Mouse (Mus musculus): ENCODE measurements around the gene Rufy3. TPM values are rescaled to one million over a fixed set of nuclear protein-coding genes. Genes with fewer than 3 reads are reported as not detected.

Rufy3 gene
- total RNA-seq, 1 experiment: 10.8 TPM

DNA sequence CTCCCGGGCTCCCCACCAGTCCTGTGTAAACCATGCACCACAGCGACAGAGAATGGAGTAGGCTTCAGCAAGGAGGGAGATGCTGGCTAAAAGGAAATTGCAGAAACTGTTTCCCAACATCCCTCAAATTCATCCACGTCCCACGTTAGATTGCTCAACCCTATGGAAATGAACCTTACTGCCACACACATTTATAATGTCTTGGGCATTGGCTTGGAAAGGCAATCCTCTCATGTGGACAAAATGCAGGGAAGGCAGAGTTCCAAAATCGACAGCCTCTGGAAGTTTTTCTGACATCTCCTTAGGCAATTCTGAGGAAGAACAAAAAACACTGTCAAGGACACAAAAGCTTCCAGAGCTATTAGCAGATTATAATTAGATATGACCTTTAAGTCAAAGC lies 99.0 kb downstream of the Rufy3 start:
- TF ChIP-seq ZC3H11A (IDR thresholded peaks at IDR 0.05; ENCODE audit: borderline replicate concordance, low read depth, low read length): no peak
- TF ChIP-seq CHD2 (IDR thresholded peaks at IDR 0.05; ENCODE audit: low read depth, low read length): no peak
- TF ChIP-seq ZNF384 (IDR thresholded peaks at IDR 0.05; ENCODE audit: low read depth, low read length): no peak
- TF ChIP-seq MAFK (IDR thresholded peaks at IDR 0.05; ENCODE audit: insufficient read depth, low read depth, low read length): no peak
- no peak for TF ChIP-seq HCFC1 (IDR thresholded peaks at IDR 0.05; ENCODE audit: borderline replicate concordance, insufficient read depth, low read length)
- H3K9me3 ChIP-seq (ENCODE audit: control insufficient read depth, insufficient read depth, low read depth, low read length): no peaks in the 10 kb centered on the region
- H3K4me3 ChIP-seq (ENCODE audit: insufficient read depth in 1 of 2, low read depth in 1 of 2, low read length in 2 of 2, poor library complexity in 1 of 2, severe bottlenecking in 1 of 2): no peak overlapping the region
- H3K9ac ChIP-seq (ENCODE audit: insufficient read depth, low read depth, low read length, poor library complexity, severe bottlenecking): no peak overlapping the region
- no peak overlapping the region for H3K27ac ChIP-seq (ENCODE audit: insufficient read depth, low read depth, low read length, poor library complexity, severe bottlenecking)
- no peak for DNase-seq (ENCODE audit: low read depth, low spot score)
- H3K4me1 ChIP-seq (ENCODE audit: control insufficient read depth in 2 of 2, insufficient read depth in 2 of 2, low read length in 2 of 2, poor library complexity in 1 of 2): no peaks in the 10 kb centered on the region
- in situ Hi-C loops (cut with MboI; ENCODE audit: low sequenced_read_pairs in 2 of 2, unreplicated experiment in 2 of 2): no loop called here
- peaks cover 32% of the 10 kb centered on the region for H3K36me3 ChIP-seq (ENCODE audit: control insufficient read depth, insufficient read depth, low read length, poor library complexity, severe bottlenecking)

GRCm38 (mm10) chr5:88674703-88675442 lies 110.0 kb downstream of the Rufy3 start:
- no peaks in the 10 kb centered on the region for H3K9me3 ChIP-seq (ENCODE audit: control insufficient read depth, insufficient read depth, low read depth, low read length)
- H3K27ac ChIP-seq (ENCODE audit: insufficient read depth, low read depth, low read length, poor library complexity, severe bottlenecking): no peak overlapping the region
- no peak for DNase-seq (ENCODE audit: low read depth, low spot score)
- in situ Hi-C loops (cut with MboI; ENCODE audit: low sequenced_read_pairs in 2 of 2, unreplicated experiment in 2 of 2): no loop called here
- H3K9ac ChIP-seq (ENCODE audit: insufficient read depth, low read depth, low read length, poor library complexity, severe bottlenecking): peak overlapping the region; percentile 94
- H3K4me3 ChIP-seq (ENCODE audit: insufficient read depth in 1 of 2, low read depth in 1 of 2, low read length in 2 of 2, poor library complexity in 1 of 2, severe bottlenecking in 1 of 2): peak overlapping the region; percentile 95 to 98
- H3K36me3 ChIP-seq (ENCODE audit: control insufficient read depth, insufficient read depth, low read length, poor library complexity, severe bottlenecking): peaks cover 9% of the 10 kb centered on the region
- no peak for TF ChIP-seq MAFK (IDR thresholded peaks at IDR 0.05; ENCODE audit: insufficient read depth, low read depth, low read length)
- TF ChIP-seq HCFC1 (IDR thresholded peaks at IDR 0.05; ENCODE audit: borderline replicate concordance, insufficient read depth, low read length): 0 out of 2 replicates have a peak, but pooled peaks have one; percentile 17
- TF ChIP-seq CHD2 (IDR thresholded peaks at IDR 0.05; ENCODE audit: low read depth, low read length): no peak
- H3K4me1 ChIP-seq (ENCODE audit: control insufficient read depth in 2 of 2, insufficient read depth in 2 of 2, low read length in 2 of 2, poor library complexity in 1 of 2): peaks cover 7 to 14% of the 10 kb centered on the region in 2 experiments

GRCm38 (mm10) chr5:88675443-88676387 lies 110.9 kb downstream of the Rufy3 start, which contains the start of gene Grsf1:
TSS of gene Grsf1 (minus strand) at chr5:88676171.
- peaks cover 7% of the 10 kb centered on the region; the same call in 1 of the 2 replicates for H3K36me3 ChIP-seq (ENCODE audit: control insufficient read depth, insufficient read depth, low read length, poor library complexity, severe bottlenecking)
- in situ Hi-C loops (cut with MboI; ENCODE audit: low sequenced_read_pairs in 2 of 2, unreplicated experiment in 2 of 2): no loop called here
- peak within 1 kb of the TSS; percentile 94 for H3K9ac ChIP-seq (ENCODE audit: insufficient read depth, low read depth, low read length, poor library complexity, severe bottlenecking)
- DNase-seq (ENCODE audit: low read depth, low spot score): peak; percentile 83
- peaks cover 9 to 17% of the 10 kb centered on the region in 2 experiments for H3K4me1 ChIP-seq (ENCODE audit: control insufficient read depth in 2 of 2, insufficient read depth in 2 of 2, low read length in 2 of 2, poor library complexity in 1 of 2)
- TF ChIP-seq HCFC1 (IDR thresholded peaks at IDR 0.05; ENCODE audit: borderline replicate concordance, insufficient read depth, low read length) (peak; percentile 13; the same call in 1 of the 2 replicates), CHD2 (IDR thresholded peaks at IDR 0.05; ENCODE audit: low read depth, low read length) (no peak)
- H3K27ac ChIP-seq (ENCODE audit: insufficient read depth, low read depth, low read length, poor library complexity, severe bottlenecking): peak within 1 kb of the TSS; percentile 74
- no peaks in the 10 kb centered on the region for H3K9me3 ChIP-seq (ENCODE audit: control insufficient read depth, insufficient read depth, low read depth, low read length)
- H3K4me3 ChIP-seq (ENCODE audit: insufficient read depth in 1 of 2, low read depth in 1 of 2, low read length in 2 of 2, poor library complexity in 1 of 2, severe bottlenecking in 1 of 2): peak within 1 kb of the TSS; percentile 95 to 98

DNA sequence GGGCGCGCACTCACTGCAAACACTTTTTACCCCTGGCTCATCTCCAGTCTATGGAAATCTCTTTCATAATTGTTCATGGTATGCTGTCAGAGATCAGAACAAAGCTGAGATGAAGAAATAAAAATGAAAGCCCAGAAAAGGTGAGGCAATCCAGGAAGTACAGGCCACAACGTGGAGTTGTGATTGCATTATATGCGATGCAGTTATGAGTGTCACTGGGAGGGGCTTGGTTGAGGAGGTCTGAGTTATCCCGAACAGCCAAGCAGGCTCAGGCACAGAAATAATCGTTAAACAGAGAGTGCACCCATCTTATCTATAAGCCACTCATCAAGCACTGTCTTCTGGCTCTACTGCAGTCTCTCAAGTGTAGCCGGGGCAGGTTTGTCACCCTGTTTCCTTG lies 114.1 kb downstream of the Rufy3 start:
- H3K4me1 ChIP-seq (ENCODE audit: control insufficient read depth in 2 of 2, insufficient read depth in 2 of 2, low read length in 2 of 2, poor library complexity in 1 of 2): peaks cover 9 to 21% of the 10 kb centered on the region in 2 experiments

More for the DNA sequence above, 114.1 kb downstream of the Rufy3 start:
- Histone ChIP-seq H3K9ac (ENCODE audit: insufficient read depth, low read depth, low read length, poor library complexity, severe bottlenecking) (no peak overlapping the region), H3K4me3 (ENCODE audit: insufficient read depth in 1 of 2, low read depth in 1 of 2, low read length in 2 of 2, poor library complexity in 1 of 2, severe bottlenecking in 1 of 2) (peak overlapping the region in 1 of 2 experiments; percentile 22; a peak in 2 of 4 replicates), H3K27ac (ENCODE audit: insufficient read depth, low read depth, low read length, poor library complexity, severe bottlenecking) (no peak overlapping the region), H3K36me3 (ENCODE audit: control insufficient read depth, insufficient read depth, low read length, poor library complexity, severe bottlenecking) (no peaks in the 10 kb centered on the region), H3K9me3 (ENCODE audit: control insufficient read depth, insufficient read depth, low read depth, low read length) (no peaks in the 10 kb centered on the region)
- TF ChIP-seq CHD2 (IDR thresholded peaks at IDR 0.05; ENCODE audit: low read depth, low read length): no peak
- no peak for TF ChIP-seq ZNF384 (IDR thresholded peaks at IDR 0.05; ENCODE audit: low read depth, low read length)
- TF ChIP-seq HCFC1 (IDR thresholded peaks at IDR 0.05; ENCODE audit: borderline replicate concordance, insufficient read depth, low read length): no peak
- no peak for TF ChIP-seq ZC3H11A (IDR thresholded peaks at IDR 0.05; ENCODE audit: borderline replicate concordance, low read depth, low read length)
- TF ChIP-seq MAFK (IDR thresholded peaks at IDR 0.05; ENCODE audit: insufficient read depth, low read depth, low read length): no peak
- no peak for DNase-seq (ENCODE audit: low read depth, low spot score)
- in situ Hi-C loops (cut with MboI; ENCODE audit: low sequenced_read_pairs in 2 of 2, unreplicated experiment in 2 of 2): no loop called here

Measured in ES-E14 (cell line).